Mouse (Mus musculus): ENCODE data around the gene Phf14.

Phf14 gene

DNA sequence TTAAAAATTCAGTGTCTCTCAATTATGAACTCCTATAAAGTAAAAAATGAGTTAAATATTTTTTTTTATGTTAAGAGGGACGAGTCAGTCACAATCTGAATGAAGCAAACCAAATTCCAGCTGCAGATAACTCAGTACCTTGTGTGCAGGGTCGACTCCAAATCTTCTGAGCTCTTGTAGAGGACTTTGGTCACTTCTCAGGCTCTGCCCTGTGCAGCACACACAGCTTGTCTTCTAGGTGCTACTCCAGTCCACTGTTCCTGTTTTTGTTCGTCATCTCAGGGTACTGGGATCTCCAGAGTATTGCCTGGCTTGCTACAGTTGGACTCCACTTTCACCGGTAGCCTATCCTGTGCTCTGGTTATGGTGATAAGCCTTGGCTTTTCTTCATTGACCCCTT is 113.1 kb downstream of the Phf14 start:
- no peak for DNase-seq (ENCODE audit: low spot score in 2 of 2)

GRCm38 (mm10) chr6:12021480-12021879 is 113.9 kb downstream of the Phf14 start:
- DNase-seq (ENCODE audit: low spot score in 2 of 2), result no peak

GRCm38 (mm10) chr6:12023395-12023794 is 115.8 kb downstream of the Phf14 start:
- DNase-seq (ENCODE audit: low spot score in 2 of 2), result no peak

GRCm38 (mm10) chr6:12026804-12027537 is 119.4 kb downstream of the Phf14 start:
- DNase-seq (ENCODE audit: low spot score in 2 of 2), result no peak

DNA sequence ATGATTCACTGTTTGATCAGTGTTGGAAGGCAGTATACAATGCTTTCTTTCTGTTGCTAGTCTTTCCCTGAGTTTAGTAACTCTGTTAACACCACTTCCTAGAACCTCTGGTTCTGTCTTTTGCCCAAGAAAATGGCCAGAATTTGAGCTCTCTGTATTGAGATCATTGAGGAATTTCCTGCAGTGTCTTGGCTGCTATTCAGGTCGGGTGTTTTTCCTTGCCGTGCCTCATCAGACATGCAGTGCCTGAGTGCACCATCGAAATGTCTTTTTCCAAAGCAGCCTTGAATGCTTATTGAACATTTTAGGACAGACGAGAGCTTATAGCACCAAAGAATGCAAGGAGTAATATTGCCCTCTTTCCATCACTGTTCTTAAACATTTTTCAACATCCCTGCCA is 127.0 kb downstream of the Phf14 start:
- DNase-seq (ENCODE audit: low spot score in 2 of 2), result no peak

- no peak for DNase-seq (ENCODE audit: low spot score in 2 of 2)
These were observed 130.7 kb downstream of the Phf14 start for GRCm38 (mm10) chr6:12038268-12038667.

GRCm38 (mm10) chr6:12052884-12053283 is 145.3 kb downstream of the Phf14 start:
- no peak for DNase-seq (ENCODE audit: low spot score in 2 of 2)

DNA sequence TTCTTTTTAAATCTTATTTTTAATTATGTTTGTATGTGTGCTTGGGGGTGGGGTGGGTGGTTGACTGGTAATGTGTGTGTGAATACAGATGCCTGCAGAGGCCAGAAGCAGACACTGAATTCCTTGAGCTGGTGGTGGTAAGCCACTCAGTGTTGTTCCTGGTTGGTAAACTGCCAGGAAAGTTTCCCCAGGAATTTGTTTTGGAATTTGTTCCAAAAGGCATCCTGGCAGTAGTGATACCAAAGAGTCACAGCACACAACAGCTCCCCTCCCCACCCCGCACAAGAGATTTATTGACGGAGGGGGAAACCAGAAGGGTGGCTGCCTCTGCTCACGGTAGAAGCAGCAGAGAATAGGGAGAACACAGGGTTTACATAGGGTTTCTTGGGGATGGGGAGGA is 146.5 kb downstream of the Phf14 start:
- DNase-seq (ENCODE audit: low spot score in 2 of 2), result no peak

- no peak for DNase-seq (ENCODE audit: low spot score in 2 of 2)
These were observed 151.1 kb downstream of the Phf14 start for GRCm38 (mm10) chr6:12058717-12059116.

DNA sequence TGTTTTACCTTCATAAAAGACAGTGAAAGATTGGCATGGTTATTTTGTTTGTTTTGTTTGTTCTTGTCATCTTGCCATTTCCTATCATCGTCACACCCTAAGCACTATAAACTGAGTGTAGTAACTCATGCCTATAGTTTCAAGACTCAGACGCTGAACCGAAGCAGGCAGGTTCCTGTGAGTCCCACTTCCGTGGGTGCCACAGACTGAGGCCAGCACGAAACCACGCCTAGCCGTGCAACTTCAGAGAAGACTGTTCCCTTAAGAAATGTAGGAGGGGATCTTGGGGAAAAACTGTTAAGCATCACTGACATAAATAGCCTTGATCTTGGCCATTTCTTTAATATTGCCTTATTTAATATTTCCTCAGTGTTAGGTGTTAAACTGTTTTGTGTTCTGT is 152.4 kb downstream of the Phf14 start:
- no peak for DNase-seq (ENCODE audit: low spot score in 2 of 2)

DNA sequence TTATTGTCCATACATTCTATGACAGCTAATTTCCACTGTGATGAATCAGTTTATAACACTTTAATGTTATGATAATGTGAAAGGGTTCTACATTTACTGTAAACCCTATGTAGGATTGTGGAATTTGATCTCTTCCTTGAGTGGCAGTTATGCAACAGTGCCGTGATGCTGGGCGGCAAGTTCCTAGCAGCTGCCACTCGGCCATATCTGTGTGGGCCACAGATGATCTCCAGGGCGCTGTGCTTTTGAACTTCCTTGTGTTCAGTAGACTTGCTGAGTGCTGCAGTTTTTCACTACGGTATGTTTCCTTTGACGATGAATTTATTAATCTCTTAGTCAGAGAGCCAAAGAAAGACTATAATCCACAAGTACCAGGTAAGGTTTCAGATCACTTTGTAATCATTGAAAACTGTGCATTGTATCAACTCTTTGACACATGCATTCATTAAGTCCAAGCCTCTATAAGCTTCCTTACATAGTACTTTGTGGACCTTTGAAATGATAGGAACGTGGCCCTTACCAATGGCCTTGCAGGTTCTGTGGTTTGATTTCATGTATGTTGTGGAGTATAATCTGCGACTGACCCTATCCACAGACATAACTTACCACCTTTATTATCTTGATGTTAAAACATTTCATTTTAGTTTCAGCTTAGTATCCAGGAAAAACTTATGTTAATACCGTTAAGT is 153.0 kb downstream of the Phf14 start:
- no peak for DNase-seq (ENCODE audit: low spot score in 2 of 2)

GRCm38 (mm10) chr6:12067956-12068355 is 160.3 kb downstream of the Phf14 start:
- DNase-seq (ENCODE audit: low spot score in 2 of 2), result no peak

DNA sequence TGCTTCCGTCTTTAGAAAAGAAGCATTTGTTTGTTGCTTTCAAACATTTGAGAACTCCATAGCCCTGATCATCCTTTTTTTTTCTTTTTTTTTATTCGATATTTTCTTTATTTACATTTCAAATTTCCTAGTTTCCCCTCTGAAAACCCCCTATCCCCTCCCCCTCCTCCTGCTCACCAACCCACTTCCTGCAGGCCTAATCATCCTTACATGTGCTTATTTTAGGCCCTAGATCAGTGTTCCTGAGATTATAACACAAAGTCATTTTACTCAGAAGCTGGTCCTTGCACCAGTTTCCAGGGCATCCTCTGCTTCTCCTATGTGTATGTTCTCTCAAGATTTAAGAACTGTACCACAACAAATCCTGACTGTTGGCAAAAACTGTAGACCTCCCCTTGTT is 161.7 kb downstream of the Phf14 start:
- DNase-seq (ENCODE audit: low spot score in 2 of 2), result no peak

DNA sequence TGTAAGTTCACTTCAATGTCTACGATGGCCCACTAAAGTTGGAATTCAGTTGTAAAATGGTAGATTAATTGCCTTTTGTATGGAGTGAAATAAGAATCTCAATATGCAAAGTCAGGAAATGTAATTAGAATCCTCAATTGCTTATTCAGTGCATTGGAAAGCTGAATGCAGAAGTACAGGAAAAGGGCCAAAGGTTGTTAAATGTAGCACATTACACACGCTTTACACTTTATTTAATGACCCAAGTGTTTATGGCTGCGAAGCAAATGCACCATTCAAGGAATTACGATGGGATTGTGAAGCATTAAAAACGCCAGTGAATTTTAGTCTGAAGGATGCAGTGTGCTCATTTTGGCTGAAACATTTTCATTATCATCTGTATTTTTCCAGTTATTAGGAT is 167.0 kb downstream of the Phf14 start:
- DNase-seq (ENCODE audit: low spot score in 2 of 2), result no peak

DNA sequence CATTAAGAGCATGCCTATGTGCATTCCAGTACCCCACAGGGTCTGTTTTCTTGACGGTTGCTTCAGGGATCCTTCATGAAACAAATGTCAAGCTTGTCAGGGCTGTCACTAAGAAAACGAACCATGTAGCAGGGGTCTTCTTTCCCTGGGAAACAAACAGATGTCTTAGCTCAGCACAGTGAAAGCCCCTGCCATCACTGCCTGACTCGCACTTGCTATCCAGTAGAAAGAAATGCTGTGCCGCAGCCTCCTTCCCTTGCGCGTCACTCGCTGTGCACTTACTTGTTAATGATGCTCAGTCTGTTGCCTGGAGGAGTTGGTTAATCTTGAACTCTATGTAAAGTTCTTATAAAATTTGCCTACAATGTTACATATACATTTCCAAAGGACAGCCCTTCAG is 169.7 kb downstream of the Phf14 start:
- DNase-seq (ENCODE audit: low spot score in 2 of 2), result no peak

GRCm38 (mm10) chr6:12077880-12078618 is 170.4 kb downstream of the Phf14 start:
- DNase-seq (ENCODE audit: low spot score in 2 of 2), result no peak

GRCm38 (mm10) chr6:12079260-12079659 is 171.7 kb downstream of the Phf14 start:
- no peak for DNase-seq (ENCODE audit: low spot score in 2 of 2)

DNA sequence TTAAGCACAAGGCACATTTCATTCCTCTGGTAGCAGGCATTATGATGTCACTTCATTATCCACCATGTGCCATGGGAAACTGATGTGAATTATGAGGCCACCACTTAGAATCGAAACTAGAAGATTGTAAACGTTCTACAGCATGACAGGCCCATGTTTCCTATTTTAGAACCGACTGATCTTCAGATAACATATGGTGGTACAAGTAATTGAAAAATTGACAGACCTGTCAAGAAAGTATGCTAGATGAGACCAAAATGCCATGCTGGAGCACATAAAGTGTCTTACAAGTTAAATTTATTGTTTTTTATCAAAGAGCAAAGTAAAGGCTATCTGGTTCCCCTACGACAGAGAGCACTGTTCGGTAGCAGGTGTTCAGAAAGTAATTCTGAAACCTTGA is 172.8 kb downstream of the Phf14 start:
- DNase-seq (ENCODE audit: low spot score in 2 of 2), result no peak

DNA sequence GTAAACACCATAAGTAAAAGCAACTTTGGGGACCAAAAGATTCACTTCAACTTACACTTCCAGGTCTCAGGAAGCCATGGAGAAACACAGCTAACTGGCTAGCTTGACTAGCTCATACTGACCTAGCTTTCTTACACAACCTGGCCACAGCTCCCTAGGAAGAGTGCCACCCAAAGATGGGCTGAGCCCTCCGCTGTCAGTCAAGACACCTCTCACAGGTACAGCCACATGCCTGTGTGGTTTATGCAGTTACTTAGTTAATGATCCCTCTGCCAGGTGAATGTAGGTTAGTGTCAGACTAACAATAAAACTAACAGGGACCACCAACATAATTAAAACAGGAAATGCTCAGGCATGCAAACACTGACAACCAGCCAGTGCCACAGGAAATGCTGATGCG is 174.1 kb downstream of the Phf14 start:
- no peak for DNase-seq (ENCODE audit: low spot score in 2 of 2)

- no peak for DNase-seq (ENCODE audit: low spot score in 2 of 2)
These were observed 174.5 kb downstream of the Phf14 start for GRCm38 (mm10) chr6:12082125-12082524.

DNA sequence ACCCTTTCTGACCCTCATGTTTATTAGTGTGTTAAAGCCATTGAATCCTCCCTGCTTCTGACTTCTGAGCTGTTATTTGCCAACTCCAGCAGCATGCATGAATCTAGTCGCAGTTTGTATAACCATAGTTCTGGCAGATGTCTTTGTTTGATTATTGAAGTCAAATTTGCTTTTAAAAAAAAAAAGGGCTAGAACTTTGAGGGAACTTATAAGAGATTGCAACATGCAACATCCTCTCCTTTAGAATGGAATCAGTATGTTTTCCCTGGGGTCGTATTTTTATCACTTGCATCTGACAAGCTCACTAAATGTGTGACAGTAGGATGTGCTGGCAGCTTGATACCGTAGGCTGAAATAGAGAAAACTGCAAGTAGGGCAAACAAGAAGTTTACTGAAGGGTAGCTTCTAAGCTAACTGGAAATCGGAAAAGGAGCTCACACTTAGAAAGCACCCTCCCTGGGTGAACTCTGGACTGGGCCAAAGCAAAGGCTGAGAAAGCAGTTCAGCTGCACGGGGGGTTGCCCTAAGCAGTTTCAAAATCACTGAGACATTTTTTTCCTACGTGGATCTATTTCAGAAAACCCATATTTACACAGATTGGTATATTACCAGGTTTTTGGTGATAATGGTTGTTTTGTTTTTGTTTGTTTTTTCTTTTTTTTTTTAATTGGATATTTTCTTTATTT is 175.1 kb downstream of the Phf14 start:
- DNase-seq (ENCODE audit: low spot score in 2 of 2), result no peak

GRCm38 (mm10) chr6:12084721-12085120 is 177.1 kb downstream of the Phf14 start:
- no peak for DNase-seq (ENCODE audit: low spot score in 2 of 2)

Measured in frontal cortex, postnatal 10 days (tissue).